Mouse (Mus musculus): ENCODE data around the gene Serf2. TPM values are rescaled to one million over a fixed set of nuclear protein-coding genes. Genes with fewer than 3 reads are reported as not detected.

Gene Serf2
- polyA plus RNA-seq, 1 experiment = 547 TPM

DNA sequence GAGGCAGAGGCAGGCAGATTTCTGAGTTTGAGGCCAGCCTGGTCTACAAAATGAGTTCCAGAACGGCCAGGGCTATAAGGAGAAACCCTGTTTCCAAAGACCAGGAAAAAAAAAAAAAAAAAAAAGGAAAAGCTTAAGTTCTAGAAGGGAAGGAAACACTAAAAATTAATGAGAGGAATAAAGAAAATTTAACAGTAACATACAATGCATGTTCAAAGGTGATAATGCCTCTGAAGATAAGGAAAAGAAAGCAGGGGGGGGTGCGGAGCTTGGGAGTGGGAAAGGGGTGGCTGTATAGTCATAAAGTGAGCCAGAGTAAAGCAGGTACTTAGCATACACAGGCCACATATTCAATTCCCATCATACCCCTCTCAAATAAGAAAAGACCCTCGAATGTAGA is 3.9 kb upstream of the Serf2 start:
- Histone ChIP-seq H3K4me3 (ENCODE audit: insufficient read depth, low read length) (no peak overlapping the region), H3K27ac (ENCODE audit: insufficient read depth, low read depth, low read length) (no peak overlapping the region), H3K4me1 (ENCODE audit: control insufficient read depth, insufficient read depth, low read length) (peaks cover 22% of the 10 kb centered on the region)
- no peak for TF ChIP-seq POLR2A (IDR thresholded peaks at IDR 0.05; ENCODE audit: borderline replicate concordance, low read depth, low read length)
- TF ChIP-seq CTCF (IDR thresholded peaks at IDR 0.05; ENCODE audit: low read depth, low read length) = no peak

DNA sequence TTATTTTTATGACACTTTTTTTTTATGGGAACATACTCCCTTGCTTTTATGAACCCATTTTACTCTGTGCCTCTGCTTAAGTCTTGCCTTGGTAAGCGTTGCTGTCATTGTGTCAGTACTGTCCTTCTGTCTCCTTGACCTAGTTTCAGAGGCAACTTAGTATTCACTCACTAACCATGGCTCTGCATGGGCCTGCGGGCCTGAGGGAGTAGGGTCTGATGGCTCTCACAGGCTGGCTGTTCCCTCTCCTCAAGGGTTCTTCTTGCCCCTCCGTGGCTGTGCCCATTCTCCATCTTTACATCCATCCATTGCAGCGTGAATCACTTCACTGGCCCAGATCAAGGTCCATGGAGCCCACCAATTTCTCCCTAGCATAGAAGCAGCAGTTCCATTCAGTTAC is 2.5 kb upstream of the Serf2 start:
- H3K4me3 ChIP-seq (ENCODE audit: insufficient read depth, low read length) = no peak overlapping the region
- H3K27ac ChIP-seq (ENCODE audit: insufficient read depth, low read depth, low read length) = no peak overlapping the region
- peaks cover 27% of the 10 kb centered on the region for H3K4me1 ChIP-seq (ENCODE audit: control insufficient read depth, insufficient read depth, low read length)

DNA sequence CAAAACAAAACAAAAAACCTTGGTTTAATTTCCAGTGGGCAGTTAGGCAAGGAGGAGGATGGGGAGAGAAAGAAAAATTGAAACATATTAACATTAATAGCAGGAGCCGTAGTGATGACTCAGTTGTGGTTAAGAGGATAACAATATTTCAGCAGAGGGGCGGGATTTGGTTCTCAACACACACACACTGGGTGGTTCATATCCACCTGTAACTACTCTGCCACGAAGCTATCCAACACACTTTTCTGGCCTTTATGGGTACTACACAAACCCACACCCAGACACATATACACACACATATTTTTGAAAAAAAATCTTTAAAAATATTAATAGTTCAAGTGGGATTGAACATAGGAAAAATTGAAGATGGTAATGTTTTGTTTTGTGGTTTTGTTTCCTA is 2.0 kb upstream of the Serf2 start:
- Histone ChIP-seq H3K27ac (ENCODE audit: insufficient read depth, low read depth, low read length) (no peak overlapping the region), H3K4me1 (ENCODE audit: control insufficient read depth, insufficient read depth, low read length) (peaks cover 29% of the 10 kb centered on the region), H3K4me3 (ENCODE audit: insufficient read depth, low read length) (no peak overlapping the region)
- TF ChIP-seq POLR2A (IDR thresholded peaks at IDR 0.05; ENCODE audit: borderline replicate concordance, low read depth, low read length) (no peak), CTCF (IDR thresholded peaks at IDR 0.05; ENCODE audit: low read depth, low read length) (no peak)

More for the DNA sequence above, 2.5 kb upstream of the Serf2 start:
- no peak for TF ChIP-seq POLR2A (IDR thresholded peaks at IDR 0.05; ENCODE audit: borderline replicate concordance, low read depth, low read length)
- no peak for TF ChIP-seq CTCF (IDR thresholded peaks at IDR 0.05; ENCODE audit: low read depth, low read length)

DNA sequence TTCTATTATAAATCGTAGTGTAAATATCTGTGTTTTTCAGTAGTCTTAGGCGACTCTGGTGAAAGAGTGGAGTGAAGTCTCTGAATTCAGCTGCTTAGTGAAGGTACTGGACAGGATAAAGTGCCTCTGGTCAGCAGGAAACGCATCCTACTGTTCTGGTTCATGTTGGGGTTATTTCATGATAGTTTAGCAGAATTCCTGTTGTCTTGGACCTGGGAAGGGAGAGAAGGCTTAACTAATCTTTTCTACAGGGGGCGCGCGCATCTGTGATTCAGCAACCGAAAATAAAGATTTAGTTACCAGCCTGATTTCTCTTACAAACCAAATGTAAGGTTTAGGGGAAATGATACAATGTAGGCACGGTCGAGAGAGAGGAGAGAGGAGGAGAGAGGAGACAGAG is 859 bp upstream of the Serf2 start:
- Histone ChIP-seq H3K4me3 (ENCODE audit: insufficient read depth, low read length) (peak overlapping the region; percentile 55), H3K27ac (ENCODE audit: insufficient read depth, low read depth, low read length) (peak overlapping the region; percentile 67)
- no peak for TF ChIP-seq CTCF (IDR thresholded peaks at IDR 0.05; ENCODE audit: low read depth, low read length)
- TF ChIP-seq POLR2A (IDR thresholded peaks at IDR 0.05; ENCODE audit: borderline replicate concordance, low read depth, low read length) = no peak

DNA sequence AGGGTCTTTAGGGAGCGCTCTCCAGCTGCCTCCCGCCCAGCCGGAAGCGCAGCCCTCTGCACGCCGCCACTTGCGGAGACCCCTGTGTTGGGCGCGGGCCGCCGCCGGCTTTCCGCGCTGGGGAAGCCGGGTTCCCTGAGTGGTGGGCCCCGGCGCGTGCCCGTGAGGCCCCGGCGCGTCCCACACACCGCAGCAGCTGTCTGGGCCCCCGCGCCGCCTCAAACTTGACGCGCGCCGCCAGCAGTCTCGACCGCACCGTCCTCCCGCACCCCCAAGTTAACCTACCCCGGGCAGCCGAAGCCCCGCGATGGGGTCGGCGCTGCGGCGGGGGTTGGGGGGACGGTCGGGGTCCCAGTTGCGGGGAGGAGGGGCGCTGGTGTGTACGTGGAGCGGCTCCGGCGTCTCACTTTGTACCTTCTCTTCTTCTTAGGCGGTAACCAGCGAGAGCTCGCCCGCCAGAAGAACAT is 583 bp downstream of the Serf2 start:
- Histone ChIP-seq H3K4me3 (ENCODE audit: insufficient read depth, low read length) (peak overlapping the region; percentile 83), H3K27ac (ENCODE audit: insufficient read depth, low read depth, low read length) (peak overlapping the region; percentile 78), H3K4me1 (ENCODE audit: control insufficient read depth, insufficient read depth, low read length) (peaks cover 35% of the 10 kb centered on the region)
- no peak for TF ChIP-seq CTCF (IDR thresholded peaks at IDR 0.05; ENCODE audit: low read depth, low read length)
- TF ChIP-seq POLR2A (IDR thresholded peaks at IDR 0.05; ENCODE audit: borderline replicate concordance, low read depth, low read length) = no peak

More for the DNA sequence above, 859 bp upstream of the Serf2 start:
- peaks cover 31% of the 10 kb centered on the region for H3K4me1 ChIP-seq (ENCODE audit: control insufficient read depth, insufficient read depth, low read length)

DNA sequence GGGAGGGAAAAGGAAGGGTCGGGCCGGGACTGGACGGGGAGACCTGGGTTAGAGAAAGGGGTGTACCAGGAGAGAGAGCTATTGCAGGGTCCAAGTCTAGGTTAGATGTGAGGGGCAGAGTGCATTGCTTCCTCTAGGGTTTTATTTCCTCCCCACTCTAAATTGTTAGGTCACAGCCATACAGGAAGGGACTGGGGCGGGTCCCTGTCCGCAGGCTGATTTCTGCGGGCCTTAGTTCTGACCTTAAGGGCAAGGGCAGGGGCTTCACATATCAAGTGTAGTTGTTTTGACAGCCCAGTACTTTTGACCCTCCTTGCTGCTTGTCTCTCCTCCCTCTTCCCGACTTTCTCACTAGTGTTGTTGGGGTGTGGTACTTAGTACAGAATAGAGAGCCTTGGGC is 1.1 kb downstream of the Serf2 start:
- H3K4me3 ChIP-seq (ENCODE audit: insufficient read depth, low read length) = peak overlapping the region; percentile 83
- peaks cover 35% of the 10 kb centered on the region for H3K4me1 ChIP-seq (ENCODE audit: control insufficient read depth, insufficient read depth, low read length)
- no peak for TF ChIP-seq POLR2A (IDR thresholded peaks at IDR 0.05; ENCODE audit: borderline replicate concordance, low read depth, low read length)
- no peak for TF ChIP-seq CTCF (IDR thresholded peaks at IDR 0.05; ENCODE audit: low read depth, low read length)
- peak overlapping the region; percentile 78 for H3K27ac ChIP-seq (ENCODE audit: insufficient read depth, low read depth, low read length)

DNA sequence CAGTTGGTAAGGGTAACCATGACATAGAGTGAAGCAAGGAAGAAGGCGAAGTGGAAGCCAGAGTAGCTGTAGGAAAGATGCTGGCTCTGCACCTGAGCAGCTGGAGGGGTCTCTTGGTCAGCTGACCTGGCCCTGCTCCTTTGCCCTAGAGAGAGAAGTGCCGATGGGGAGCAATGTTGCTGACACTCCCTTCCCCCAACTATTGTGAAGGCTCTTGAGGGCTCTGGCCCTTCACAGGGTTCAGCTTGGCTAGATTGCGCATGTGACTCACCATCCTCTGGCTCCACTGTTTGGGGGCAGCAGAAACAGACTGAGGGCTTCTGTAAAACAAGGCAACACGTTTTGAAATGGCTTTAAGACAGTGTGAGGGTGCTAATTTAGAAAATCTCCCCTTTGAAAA is 3.4 kb downstream of the Serf2 start:
- TF ChIP-seq POLR2A (IDR thresholded peaks at IDR 0.05; ENCODE audit: borderline replicate concordance, low read depth, low read length) (no peak), CTCF (IDR thresholded peaks at IDR 0.05; ENCODE audit: low read depth, low read length) (no peak)
- peaks cover 32% of the 10 kb centered on the region for H3K4me1 ChIP-seq (ENCODE audit: control insufficient read depth, insufficient read depth, low read length)
- H3K27ac ChIP-seq (ENCODE audit: insufficient read depth, low read depth, low read length) = peak overlapping the region; percentile 51
- H3K4me3 ChIP-seq (ENCODE audit: insufficient read depth, low read length) = no peak overlapping the region

DNA sequence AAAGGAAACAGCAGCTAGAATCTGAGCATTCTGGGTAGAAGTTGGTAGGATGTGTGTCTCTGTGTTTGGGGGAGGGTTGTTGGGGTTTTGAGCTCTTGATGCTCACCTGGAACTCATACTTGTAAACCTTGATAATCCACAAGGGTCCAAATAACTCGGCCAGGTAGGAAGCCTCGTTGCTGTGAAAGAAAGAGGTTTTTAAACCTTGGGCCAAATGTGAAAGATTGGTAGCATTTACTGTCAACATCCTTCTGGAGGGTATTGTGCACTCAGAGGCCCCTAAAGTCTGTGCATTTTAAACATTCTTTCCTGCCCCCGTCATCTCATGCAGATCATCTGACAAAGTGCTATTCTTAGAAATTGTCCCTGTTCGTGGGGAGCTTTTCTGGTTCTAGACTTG is 4.0 kb downstream of the Serf2 start, which contains the start of gene Hypk:
Gene Hypk (plus strand): TSS at position 301 of the 400 bp plus-strand sequence.
- Histone ChIP-seq H3K4me3 (ENCODE audit: insufficient read depth, low read length) (no peak within 1 kb of the TSS), H3K27ac (ENCODE audit: insufficient read depth, low read depth, low read length) (peak within 1 kb of the TSS; percentile 51), H3K4me1 (ENCODE audit: control insufficient read depth, insufficient read depth, low read length) (peaks cover 26% of the 10 kb centered on the region)
- TF ChIP-seq POLR2A (IDR thresholded peaks at IDR 0.05; ENCODE audit: borderline replicate concordance, low read depth, low read length) (no peak), CTCF (IDR thresholded peaks at IDR 0.05; ENCODE audit: low read depth, low read length) (no peak)

DNA sequence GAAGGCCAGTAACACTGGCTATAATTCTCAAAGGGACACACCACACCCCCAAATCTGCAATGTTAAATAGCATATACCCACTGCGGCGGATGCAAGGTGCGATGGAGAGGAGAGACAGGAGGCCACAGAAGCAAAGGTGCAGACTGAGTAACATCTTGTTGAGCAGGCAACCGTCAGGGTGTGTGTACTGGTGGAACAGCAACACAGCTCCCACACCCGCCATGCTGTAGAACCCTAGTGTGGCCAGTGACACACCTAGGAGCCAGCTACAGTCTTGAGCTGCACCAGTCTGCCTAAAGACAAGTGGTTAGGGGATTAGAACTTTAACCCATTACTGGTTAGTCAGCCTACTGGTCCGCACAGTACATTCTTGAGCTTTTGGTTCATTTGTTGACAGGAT is 4.9 kb downstream of the Serf2 start:
- Histone ChIP-seq H3K4me3 (ENCODE audit: insufficient read depth, low read length) (no peak overlapping the region), H3K27ac (ENCODE audit: insufficient read depth, low read depth, low read length) (no peak overlapping the region), H3K4me1 (ENCODE audit: control insufficient read depth, insufficient read depth, low read length) (peaks cover 26% of the 10 kb centered on the region)
- no peak for TF ChIP-seq POLR2A (IDR thresholded peaks at IDR 0.05; ENCODE audit: borderline replicate concordance, low read depth, low read length)
- no peak for TF ChIP-seq CTCF (IDR thresholded peaks at IDR 0.05; ENCODE audit: low read depth, low read length)

DNA sequence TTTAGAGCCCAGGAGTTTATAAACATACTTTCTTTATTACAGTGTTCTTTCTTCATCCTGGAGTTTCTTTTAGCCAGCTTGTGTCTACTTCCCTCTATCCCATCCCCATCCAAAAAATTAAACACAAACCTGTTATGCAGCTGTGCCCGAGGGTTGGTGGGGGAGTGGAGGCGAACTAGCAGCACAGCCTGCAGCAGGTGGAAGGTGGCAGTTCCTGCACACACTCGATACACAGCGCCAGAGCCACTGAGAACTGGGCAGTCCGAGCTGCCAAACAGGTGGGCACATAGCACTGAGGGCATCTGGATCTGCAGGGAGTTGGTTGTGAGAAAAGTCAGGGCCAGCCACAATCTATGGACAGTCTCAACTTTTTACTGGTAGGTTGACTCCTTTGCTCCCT is 6.5 kb downstream of the Serf2 start:
- no peak overlapping the region for H3K4me3 ChIP-seq (ENCODE audit: insufficient read depth, low read length)
- peaks cover 26% of the 10 kb centered on the region for H3K4me1 ChIP-seq (ENCODE audit: control insufficient read depth, insufficient read depth, low read length)

More for the DNA sequence above, 6.5 kb downstream of the Serf2 start:
- TF ChIP-seq POLR2A (IDR thresholded peaks at IDR 0.05; ENCODE audit: borderline replicate concordance, low read depth, low read length) (no peak), CTCF (IDR thresholded peaks at IDR 0.05; ENCODE audit: low read depth, low read length) (no peak)
- H3K27ac ChIP-seq (ENCODE audit: insufficient read depth, low read depth, low read length) = no peak overlapping the region

Data from bone marrow macrophage, adult 2 months (primary cell).